Mouse (Mus musculus): ENCODE measurements around the gene Zfp618.

Zfp618 gene

DNA sequence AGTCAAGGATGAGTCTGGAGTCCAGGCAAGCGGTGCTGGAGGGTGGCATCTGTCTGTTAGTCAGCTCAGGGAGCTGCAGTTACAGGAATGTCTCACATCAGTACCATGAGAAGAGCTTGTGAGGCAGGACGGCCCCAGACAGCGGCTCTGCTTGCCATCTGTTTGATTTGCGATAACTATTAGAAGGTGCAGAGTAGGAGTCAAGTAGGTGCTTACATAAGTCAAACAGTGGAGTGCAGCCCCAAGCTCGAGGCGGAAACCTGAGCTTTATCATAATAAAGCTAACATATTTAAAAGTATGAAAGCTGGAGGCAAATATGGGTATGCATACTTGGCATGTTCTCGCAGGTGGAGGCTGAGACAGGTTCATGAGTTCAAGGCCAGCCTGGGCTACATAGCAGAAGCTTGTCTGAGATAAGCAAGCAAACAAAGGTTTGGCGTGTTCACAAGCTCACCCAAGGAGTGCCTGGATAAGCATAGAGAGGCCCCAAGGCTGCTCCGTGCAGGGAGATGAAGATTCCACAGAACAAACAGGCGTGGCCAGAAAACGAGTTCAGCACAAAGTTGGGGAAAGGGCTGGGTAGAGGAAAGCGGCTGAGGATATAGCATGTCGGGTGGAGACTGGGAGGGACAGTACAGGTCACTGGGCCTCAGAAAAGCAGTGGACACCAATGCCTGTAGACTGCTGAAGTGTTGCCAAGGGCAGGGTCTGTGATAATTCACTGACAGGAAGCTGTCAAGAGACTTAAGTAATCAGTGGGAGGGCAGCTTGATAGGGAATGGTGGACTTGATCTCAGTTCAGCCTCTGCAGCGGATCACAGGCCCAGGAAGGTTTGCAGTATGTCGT is 106.3 kb downstream of the Zfp618 start:
- peak; percentile 42 for DNase-seq

DNA sequence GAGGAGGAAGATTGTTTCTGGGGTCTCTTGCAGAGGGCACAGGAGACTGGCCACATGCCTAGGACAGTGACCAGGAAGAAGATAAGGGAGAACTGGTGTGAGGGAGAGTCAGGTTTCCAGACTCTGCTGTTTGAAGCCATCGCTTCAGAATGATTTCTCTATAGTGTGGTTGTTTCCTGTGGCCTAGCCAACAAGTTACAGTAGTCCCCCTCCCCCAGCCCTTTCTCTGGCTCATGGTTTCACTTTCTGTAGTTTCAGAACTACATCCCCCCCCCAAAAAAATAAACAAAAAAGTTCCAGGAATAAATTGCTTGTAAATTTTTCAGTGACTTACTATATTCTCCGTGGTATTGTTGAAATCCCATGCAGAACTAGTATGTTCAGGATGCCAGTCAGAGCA is 107.8 kb downstream of the Zfp618 start:
- no peak for DNase-seq

DNA sequence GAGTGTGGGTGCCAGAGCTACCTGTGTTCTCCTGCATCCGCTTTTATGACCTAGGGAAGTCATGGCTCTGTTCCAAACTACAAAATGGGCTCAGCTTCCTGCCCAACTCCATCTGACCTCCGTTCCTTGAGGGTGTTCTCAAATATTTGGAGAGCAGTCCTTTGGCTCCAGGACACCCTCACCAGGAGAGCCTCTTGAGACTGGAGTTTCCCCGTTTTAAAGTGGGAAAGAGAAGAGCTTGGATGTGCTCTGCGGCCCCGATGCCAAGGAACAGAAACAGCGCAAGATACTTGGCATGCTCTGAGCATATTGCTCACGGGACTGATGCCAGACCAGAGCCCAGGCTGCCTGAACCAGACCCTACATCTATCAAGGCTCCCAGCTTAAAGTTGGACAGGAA is 113.8 kb downstream of the Zfp618 start:
- DNase-seq = no peak

DNA sequence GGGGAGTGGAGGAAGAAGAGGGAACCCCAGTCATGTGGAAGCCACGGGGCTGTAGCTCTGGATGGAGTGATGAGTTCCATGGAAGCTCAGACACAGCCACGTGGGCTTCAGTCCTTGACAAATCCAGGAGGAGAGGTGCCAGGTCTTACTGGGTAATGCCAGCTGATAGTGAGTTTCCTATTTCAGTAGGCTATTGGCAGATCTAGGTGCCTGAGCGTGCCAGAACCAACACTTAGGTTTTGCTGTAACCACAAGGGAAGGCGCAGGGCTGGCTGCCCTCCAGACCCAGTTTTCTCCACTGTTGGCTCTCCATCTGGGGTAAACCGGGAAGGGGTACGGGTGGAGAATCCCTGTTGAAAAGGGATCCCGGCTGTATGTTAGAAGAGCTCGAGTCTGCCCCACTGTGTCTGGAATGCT is 119.1 kb downstream of the Zfp618 start:
- peak; percentile 53 for DNase-seq

DNA sequence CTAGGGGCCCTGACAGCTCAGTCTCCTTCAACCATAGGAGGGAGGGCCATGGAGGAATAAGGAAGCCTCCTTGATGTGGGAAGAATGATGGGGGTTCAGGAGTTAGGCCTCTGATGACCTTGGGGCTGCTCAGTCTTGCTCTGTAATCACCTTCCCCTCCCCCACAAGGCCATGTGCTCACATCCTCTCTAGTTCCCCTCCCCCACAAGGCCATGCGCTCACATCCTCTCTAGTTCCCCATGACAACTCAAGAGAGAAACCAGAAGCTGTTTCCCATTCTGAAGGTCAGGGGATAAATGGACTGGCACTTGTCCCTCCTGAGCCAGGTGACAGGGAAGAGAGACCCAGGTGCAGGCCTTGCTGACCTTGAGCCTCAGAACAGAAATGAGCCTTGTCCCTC is 124.1 kb downstream of the Zfp618 start:
- no peak for DNase-seq

DNA sequence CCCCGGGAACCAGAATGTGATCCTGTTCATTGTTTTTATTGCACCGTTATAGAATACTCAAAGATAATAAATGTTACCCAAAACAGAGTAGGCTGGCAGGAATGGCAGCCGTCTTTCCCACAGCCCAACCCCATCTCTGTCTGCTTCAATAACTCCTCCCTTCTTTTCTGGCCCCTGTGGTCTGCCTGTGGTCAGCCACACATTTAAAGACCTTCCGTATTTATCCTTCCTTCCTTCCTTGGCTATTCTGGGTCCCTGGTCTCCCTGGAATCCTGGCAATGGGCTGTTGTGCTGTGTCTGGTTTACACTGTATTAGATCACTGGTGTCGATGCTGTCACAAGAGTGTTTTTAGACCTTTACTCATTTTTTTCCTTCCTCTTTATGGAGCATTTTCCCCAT is 125.8 kb downstream of the Zfp618 start:
- DNase-seq = no peak

DNA sequence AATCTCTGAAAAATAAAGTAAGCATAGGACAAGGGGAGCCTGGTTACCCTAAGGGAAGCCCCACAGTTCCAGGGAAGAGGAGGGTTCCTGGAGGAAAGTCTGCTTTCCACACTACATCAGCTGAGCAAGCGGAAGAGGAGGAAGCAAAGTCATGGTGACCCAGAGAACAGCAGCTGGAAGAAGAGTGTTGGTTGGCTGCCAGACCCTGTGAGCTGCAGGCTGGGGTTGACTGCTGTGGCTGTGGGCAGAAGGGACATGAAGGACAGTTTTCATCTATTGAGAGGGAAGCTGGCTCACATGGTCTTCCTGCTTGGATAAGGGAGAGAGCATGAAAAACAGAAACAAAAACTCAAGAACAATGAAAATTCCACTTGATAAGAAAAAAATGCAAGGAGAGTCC is 132.2 kb downstream of the Zfp618 start:
- DNase-seq = peak; percentile 11

DNA sequence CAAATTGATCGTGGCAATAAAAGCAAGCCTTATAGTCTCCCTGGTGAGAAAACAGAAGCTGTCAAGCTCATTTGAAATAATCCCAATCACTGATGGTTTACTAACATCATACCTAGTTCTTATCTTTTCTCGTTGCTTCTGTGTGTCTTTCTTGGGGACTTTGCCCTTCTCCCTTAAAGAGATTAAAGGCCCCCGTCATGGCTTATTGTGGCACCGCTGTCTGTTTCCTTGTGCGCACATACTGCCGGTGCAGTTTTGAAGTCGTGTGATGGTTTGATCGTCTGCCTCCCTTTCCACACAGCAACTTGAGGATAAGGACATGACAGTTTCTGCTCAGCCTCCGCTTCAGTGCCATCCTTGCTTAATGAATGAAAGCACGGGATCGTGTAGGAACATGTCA is 135.1 kb downstream of the Zfp618 start:
- no peak for DNase-seq

DNA sequence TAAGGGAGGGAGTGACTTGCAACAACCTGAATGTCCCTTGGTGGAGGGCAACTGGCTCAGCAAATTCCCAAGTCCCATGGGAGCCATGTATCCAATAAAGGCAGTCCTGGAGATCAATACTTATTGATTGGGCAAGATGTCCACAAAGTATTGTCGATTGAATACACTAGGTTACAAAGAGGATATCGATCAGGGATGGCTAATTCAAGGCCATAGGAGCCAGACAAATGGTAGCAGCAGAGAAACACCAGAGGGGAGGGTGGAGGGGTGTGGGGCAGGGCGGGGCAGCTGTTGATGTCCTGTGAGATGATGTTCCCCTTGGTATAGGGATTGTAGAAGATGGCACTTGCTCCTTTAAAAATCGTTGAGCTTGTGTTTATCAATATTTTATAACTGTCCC is 136.7 kb downstream of the Zfp618 start:
- no peak for DNase-seq

DNA sequence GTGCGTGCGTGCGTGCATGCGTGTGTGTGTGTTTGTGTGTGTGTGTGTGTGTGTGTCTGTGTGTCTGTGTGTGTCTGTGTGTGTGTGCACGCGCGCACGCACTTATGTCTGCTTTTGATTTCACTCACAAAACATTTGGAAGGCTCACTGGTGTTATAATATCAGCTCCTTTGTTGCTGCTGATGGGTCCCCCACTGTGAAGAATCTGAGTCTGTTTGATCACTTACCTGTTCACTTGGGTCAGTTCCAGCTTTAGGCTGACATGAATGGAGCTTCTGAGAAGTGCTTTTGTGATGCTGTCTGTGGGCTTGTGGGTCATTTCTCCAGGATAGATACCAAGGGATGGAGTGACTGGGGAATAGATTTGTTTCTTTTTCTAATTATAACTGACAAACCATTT is 140.3 kb downstream of the Zfp618 start:
- DNase-seq = no peak

DNA sequence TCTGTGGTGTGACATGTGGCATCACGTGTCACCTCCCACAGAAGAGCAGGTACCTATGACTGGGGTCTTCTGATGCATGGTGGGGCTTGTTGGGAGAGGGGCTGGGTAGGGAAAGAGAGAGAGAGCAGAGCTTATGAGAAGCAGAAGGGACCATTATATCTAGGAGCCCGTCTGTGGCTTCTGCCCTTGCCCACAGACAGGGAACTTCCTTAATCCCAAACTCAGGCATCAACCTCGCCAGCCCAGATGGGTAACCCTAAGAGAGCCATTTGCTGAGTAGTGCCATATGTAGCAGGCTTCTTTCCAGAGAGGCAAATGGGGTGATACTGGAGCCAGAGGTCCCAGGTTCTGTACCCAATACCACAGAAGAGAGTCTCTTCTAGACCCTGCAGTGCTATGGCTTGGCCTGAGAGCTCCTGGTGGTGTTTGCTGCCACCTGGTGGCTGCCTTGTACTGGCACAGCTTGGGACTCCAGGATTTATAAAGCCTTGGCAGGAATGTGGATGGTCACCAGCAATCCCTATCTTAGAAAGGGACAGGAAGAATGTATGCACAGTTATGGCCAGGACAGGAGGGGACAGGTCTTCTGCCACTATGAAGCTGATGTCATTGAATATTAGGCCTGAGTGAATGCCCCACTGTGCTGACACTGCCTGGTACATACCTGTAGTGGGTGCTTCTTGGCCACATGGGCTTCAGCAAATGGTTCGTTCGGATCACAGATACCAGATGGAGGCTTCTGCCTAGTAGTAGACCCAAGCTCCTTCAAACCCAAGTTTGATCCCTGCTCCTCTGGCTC is 153.5 kb downstream of the Zfp618 start:
- peak; percentile 78 for DNase-seq

DNA sequence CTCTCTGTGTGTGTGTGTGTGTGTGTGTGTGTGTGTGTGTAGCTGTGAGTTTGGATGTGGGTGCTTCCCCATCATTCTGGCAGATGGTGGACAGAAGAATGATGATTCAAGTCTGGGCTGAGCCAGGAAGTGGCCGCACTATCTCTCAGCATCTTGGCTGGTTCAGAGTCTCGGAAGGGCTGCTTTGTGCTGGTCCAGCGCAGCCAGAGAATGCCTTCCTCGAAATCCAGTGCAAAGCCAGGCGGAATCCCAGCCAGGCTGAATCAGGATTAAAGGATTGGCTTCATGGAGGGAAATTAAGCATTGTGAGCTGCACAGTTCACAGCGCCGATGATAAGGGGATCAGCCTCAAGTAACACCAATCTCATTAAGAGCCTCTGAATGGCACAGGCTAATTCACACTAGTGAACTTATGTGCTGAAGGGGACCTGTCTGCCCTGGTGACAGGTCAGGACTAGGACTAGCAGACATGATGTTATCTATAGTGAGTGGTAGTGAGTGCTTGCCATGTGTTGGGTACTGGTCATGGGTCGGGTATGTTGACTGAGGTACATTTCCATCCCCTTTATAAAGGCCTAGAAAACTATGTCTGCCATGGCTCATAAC is 159.6 kb downstream of the Zfp618 start:
- DNase-seq = peak; percentile 11

DNA sequence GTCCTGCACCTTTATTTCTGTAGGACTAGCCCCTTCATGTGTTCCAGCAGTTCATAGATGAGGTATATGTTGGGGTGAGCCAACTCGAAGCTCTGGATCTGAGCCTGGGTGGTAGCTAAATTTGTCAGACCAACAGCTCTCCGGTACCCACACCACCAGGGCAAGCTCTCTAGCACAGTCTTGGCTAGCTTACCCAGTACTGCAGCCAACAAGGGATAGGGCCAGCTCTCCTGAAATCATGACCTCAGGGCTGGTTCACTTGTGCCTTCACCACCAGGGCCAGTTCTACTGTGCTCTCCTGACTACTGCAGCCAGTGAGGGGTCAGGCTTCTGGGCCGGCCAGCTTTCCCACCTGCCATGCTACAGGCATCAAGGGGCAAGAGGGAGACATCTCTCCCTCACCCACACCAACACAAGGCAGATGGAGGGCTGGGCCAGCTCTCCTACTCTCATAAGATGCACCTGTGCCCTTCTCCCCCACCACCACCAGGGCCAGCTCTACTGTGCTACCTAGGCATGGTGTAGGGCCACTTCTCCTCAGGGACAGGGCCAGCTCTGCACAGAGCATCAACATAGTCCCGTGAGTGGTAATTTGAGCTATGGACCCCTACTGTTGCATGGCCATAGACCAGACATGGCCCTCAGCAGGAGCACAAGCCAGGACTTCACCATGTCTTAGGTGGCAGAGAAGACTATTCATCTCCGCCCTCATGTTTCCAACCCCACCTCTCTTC is 164.7 kb downstream of the Zfp618 start:
- DNase-seq = no peak

DNA sequence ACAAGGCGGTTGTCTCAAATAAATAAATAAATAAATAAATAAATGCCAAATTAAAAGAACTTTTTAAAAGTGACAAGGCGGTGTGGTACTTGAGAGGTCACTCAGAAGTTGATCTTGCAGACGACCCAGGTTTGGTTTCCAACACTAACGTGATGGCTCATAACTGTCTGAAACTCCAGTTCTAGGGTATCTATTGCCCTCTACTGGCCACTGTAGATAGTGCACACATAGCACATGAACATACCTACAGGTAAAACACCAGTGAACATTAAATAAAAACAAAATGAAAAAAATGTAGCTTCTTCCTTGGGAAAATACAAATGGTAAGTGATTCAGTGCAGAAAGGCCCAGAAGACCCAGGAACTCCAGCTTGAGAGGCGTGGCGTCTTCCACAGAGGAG is 181.9 kb downstream of the Zfp618 start:
- no peak for DNase-seq

DNA sequence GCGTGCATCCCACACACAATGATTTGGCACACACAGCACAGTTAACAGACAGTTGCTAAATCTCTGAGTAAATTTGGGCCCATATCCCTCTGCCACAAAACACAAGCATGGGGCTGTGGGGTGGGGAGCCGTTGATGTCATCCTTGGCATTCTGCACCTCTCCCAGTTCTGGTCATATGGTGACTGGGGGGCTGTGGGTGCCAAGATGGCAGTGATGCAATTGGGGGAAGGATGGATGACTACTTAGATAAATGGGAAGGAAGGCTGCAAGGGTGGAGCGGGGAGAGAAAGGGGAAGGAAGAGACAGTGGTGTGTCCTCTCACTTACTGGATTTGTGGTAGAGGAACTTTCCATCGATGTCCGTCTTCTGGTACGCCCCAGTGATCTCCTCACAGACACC is 185.8 kb downstream of the Zfp618 start:
- no peak for DNase-seq

DNA sequence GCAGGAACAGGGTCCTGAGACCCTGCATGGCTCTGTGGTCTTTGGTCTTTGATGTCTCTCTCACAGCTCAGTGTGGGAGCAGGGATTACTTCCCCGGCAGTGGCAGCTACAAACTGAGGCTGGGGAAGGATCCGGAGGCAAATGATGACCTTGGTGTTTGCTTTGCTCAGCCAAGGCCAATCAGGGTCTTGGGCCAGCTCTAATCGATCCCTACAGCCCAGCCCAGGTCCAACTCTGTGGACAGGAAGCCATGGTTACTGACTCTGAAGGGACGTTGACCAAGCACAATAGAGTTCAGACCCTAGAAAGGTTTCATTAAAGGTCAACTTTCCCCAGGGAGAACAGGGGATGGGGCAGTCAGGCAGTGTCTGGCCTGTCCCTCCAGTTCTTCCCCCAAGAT is 188.7 kb downstream of the Zfp618 start:
- DNase-seq = no peak

DNA sequence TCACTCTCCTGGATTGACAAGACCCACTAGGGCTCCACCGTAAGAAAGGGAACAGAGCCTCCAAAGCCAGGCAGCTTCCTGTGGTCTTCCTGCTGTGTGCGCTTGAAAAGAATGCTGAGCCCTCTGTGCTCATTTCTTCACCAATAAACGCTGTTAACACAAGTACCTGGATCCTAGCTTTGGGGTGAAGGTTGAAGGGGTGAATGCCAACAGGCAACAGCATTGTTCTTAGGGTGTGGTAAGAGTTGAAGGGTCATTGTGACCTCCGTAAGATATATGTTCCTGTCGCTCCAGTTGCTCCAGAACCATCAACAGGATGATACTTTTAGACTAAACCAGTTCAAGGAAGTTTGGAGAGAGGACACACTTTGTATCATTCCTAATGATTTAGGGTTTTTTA is 189.3 kb downstream of the Zfp618 start, which contains the start of gene Ambp:
Gene Ambp (minus strand): TSS at position 101 of the 400 bp plus-strand sequence.
- DNase-seq = no peak

DNA sequence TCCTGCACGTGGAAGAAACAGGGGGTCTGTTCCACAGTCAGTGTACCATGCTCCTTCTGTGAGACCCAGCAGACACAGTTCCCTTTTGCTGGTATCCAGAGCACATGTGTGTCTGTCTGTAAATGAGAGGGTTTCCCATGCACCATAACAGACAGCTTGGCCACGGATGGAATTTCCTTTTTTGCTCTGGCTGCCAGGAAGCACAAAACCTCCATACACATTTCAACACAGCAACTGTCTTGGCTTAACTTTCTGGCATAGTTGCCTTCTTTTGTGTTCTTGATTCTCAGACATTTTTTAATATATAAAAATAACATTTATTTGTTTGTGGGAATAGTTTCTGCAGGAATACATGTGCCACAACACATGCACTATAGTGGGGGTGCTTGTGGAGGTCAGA is 190.2 kb downstream of the Zfp618 start:
- DNase-seq = no peak

DNA sequence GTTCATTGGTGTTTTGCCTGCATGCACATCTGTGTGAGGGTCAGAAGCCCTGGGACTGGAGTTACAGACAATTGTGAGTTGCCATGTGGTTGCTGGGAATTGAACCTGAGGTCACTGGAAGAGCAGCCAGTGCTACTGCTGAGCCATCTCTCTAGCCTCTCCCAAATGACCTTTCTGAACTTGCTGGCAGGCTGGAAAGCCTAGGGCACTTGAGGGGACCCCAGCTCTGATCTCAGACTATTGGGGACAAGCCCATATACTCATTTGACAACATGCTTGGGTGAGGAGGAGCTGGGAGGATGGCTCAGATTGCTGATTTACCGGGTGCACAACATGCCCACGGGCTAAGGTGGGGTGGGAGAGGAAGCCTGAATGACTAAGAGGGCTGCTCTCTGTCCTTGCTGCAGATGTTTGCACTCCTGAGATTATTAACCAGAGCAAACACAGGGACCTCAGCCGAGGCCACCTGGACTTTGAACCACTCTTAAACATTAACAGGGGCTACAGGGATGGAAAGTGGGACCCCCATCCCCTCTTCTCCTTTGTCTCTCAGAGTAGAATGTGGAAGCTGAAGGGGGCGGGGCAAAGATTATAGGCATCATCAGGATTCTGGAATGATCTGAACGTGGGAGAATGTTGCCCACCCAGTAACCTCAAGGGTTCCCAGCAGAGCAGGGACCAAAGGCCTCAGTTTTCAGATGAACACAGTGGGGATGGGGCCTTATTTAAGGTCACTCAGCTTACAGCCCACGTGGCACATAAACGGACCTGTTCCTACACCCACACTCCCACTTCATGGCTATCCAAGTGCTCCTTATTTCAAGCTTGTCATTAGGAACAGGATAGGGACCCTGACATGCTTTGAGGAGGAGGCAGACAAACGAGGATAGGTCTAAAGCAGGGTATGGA is 191.6 kb downstream of the Zfp618 start:
- DNase-seq = no peak

DNA sequence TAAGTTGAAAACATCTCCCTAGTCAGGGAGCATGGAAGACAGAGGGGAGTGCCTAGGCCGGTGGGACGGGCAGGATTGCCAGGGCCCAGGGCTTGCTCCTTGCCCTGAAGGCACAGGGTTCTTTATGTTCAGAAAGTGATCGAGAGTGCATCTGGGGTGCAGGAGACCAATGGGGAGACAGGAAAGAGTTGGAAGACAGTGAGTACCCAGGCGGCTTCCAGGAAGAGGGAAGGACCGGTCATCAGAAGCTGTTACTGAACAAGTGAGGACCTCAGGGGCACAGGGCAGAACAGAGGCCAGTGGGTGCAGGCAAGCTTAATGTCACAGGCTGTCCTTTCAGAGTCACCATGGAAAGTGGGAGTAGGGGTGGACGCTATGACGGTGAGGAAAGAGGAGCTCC is 192.8 kb downstream of the Zfp618 start:
- no peak for DNase-seq

DNA sequence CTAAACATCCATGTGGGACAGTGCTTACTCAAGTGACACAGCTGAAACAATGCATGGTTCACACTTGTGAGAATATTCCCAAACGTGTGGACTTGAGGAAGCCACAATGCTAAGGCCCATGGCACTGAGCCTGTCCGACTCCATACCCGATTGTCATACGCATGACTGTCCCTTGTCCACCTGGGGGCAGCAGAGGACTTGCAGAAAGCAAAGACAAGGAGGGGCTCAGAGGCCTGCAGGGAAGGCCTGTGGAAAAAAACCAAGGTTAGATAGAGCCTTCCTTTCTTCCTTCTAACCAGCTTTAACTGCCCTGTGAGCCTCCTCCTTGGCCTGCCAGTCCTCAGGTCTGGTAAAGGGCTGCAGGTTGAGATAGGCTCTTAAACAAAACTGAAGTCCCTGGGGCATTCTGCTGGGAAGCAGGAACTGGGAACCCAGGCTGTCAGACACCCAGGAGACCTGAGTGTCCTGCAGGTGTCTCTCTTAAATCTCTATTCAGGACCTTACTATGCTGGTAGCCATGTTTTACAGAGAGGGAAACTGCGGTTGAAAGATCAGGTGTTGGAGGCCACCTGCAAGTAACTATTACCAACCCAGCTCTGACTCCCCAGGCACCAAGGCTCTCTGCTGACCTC is 193.7 kb downstream of the Zfp618 start:
- DNase-seq = peak; percentile 84
